In the genomic region with DNA sequence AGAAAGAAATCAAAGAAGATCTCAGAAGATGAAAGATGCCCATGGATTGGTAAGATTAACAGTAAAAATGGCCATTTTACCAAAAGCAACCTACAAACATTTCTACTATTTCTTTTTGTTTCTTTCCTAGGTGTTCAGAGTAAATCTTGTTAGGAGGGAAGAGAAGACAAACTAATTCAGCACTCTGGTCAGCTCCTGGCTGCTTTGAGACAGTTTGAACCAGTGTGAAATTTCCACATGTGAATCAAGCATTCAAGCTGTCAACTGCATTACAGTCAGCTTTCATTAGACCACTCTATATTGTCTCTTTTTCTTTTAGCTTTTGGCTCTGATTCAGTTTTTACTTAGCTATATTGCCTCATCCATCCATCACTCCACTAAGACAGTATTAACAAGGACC, we compare ENCODE assay signal across 14 mouse cellular contexts.
A peak's percentile ranks its signal among the peaks of the same experiment; 100 is the strongest.
DNase-seq lines count a peak whose midpoint lies in the region; ATAC-seq lines count a peak whose summit lies in the region.
"Had no signal": no experiment of that assay in that cellular context is flagged by ENCODE, and none has a peak within 500 bp of the region (broad histone marks: within the 10 kb centered on the region; RNA-seq: fewer than 3 reads in every experiment).

No protein-coding gene starts in this region.

- no peaks in the 10 kb centered on the region for H3K4me1 ChIP-seq in hindbrain, embryonic 14.5 days (replicated peaks; ENCODE audit: control insufficient read depth, insufficient read depth, low read length)
- no peaks in the 10 kb centered on the region for H3K4me1 ChIP-seq in hindbrain, embryonic 13.5 days (replicated peaks)
- H3K4me1 ChIP-seq: heart, embryonic 13.5 days; limb, embryonic 15.5 days had no signal

- ATAC-seq in hindbrain, embryonic 14.5 days (ENCODE audit: low FRiP score), result no peak
- ATAC-seq in hindbrain, embryonic 13.5 days (ENCODE audit: low FRiP score), result no peak
- ATAC-seq in inflammation-experienced regulatory T-cells, adult 6 months, result no peak
- ATAC-seq: intestine, postnatal 0 days had no signal

- DNase-seq in hindbrain, embryonic 14.5 days (ENCODE audit: low spot score), result peak; percentile 30
- DNase-seq in ES-CJ7 (ENCODE audit: low read depth, low spot score) (peak; percentile 44), adipocyte (ENCODE audit: low spot score) (peak; percentile 4), MN1 (ENCODE audit: low spot score) (no peak)
- DNase-seq in hindlimb bud, embryonic 11.5 days (ENCODE audit: extremely low spot score, low read depth, low spot score), result peak; percentile 31
- DNase-seq: adrenal gland, postnatal 25 days; cerebellum, adult 2 months; lung, postnatal 36 days; thymus, postnatal 25 days had no signal

- H3K27ac ChIP-seq in hindbrain, embryonic 14.5 days, result no peak overlapping the region
- no peak overlapping the region for H3K27ac ChIP-seq in hindbrain, embryonic 13.5 days
- H3K27ac ChIP-seq: heart, embryonic 13.5 days; limb, embryonic 15.5 days had no signal

- no peaks in the 10 kb centered on the region for H3K9me3 ChIP-seq in hindbrain, embryonic 14.5 days (ENCODE audit: control insufficient read depth, low read length)
- H3K9me3 ChIP-seq in hindbrain, embryonic 13.5 days, result no peaks in the 10 kb centered on the region
- H3K9me3 ChIP-seq: heart, embryonic 13.5 days; limb, embryonic 15.5 days had no signal

- no peak overlapping the region for H3K4me2 ChIP-seq in hindbrain, embryonic 14.5 days (replicated peaks)
- no peak overlapping the region for H3K4me2 ChIP-seq in hindbrain, embryonic 13.5 days
- H3K4me2 ChIP-seq: heart, embryonic 13.5 days; limb, embryonic 15.5 days had no signal

- no peaks in the 10 kb centered on the region for H3K27me3 ChIP-seq in hindbrain, embryonic 14.5 days (ENCODE audit: control insufficient read depth, insufficient read depth, low read length)
- H3K27me3 ChIP-seq in hindbrain, embryonic 13.5 days, result no peaks in the 10 kb centered on the region
- H3K27me3 ChIP-seq: heart, embryonic 13.5 days; limb, embryonic 15.5 days had no signal

- no peak overlapping the region for H3K4me3 ChIP-seq in hindbrain, embryonic 14.5 days (replicated peaks; ENCODE audit: low read length)
- H3K4me3 ChIP-seq in hindbrain, embryonic 13.5 days, result no peak overlapping the region
- H3K4me3 ChIP-seq: heart, embryonic 13.5 days; limb, embryonic 15.5 days had no signal

- H3K36me3 ChIP-seq in hindbrain, embryonic 14.5 days (replicated peaks; ENCODE audit: control insufficient read depth, insufficient read depth), result no peaks in the 10 kb centered on the region
- H3K36me3 ChIP-seq in hindbrain, embryonic 13.5 days, result no peaks in the 10 kb centered on the region
- H3K36me3 ChIP-seq: heart, embryonic 13.5 days; limb, embryonic 15.5 days had no signal

- H3K9ac ChIP-seq in hindbrain, embryonic 14.5 days, result no peak overlapping the region
- H3K9ac ChIP-seq in hindbrain, embryonic 13.5 days, result no peak overlapping the region
- H3K9ac ChIP-seq: heart, embryonic 13.5 days; limb, embryonic 15.5 days had no signal
